Mouse (Mus musculus) C2C12 (cell line): ENCODE results near the gene Cdyl2.

Experiments used
- CEBPB ChIP-seq: IDR thresholded peaks from one replicate; pipeline ENCODE4 v1.6.1; 2011; ENCODE audit warnings: low read depth, mild to moderate bottlenecking, control low read depth, moderate library complexity
- CTCF ChIP-seq: IDR thresholded peaks from one replicate; pipeline ENCODE4 v1.5.1; 2011; ENCODE audit not compliant: control insufficient read depth, insufficient read depth, insufficient read length
- MAX ChIP-seq: IDR thresholded peaks from one replicate; pipeline ENCODE4 v1.6.1; 2011; ENCODE audit warnings: mild to moderate bottlenecking, control low read depth
- USF1 ChIP-seq: IDR thresholded peaks from one replicate; pipeline ENCODE4 v1.6.1; 2011; ENCODE audit warnings: low read depth, mild to moderate bottlenecking, control low read depth, moderate library complexity

DNA sequence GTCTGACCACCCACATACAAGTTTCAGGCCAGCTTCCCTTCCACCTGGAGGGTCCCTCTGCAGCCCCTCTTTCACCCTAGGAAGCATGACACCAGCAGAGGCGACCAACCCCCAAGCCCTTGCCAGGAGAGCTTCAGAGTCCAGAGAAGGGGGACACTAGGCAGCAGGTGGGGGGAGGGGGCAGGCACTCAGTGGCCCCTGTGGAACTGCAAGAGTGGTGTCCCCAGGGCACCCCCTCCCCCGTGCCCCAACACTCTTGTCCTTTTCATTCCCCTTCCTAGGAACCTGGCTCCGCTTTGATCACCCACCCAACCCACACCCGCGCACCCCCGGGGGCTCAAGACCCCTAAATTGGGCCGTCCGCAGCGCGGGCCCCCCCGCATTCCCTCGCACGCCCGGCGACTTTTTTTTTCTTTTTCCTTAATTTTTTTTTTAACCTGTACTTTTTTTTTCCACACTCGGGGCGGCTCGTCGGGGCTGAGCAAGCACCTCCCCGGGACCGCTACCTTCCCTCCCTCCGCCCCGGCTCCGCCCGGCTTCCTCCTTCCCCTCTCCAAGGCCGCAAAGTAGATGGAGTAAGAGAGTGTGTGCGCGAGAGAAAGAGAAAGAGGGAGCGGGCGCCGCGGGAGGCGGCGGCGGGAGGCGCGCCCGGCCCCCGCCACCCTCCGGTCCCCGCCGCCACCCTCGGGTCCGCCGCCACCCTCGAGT lies 661 bp downstream of the Cdyl2 start:
- TF ChIP-seq CEBPB (no peak), CTCF (no peak), USF1 (no peak), MAX (no peak)
